Mouse (Mus musculus) adrenal gland, postnatal 25 days (tissue): Measurements from ENCODE around the gene Yeats4. TPM values are rescaled to one million over a fixed set of nuclear protein-coding genes. Genes with fewer than 3 reads are reported as not detected.
"Not testable (repeated sequence)": the region's sequence is repeated elsewhere in the genome, so short reads cannot be mapped to it uniquely, and the experiment has no call there.

Source experiments
- DNase-seq: peaks from one replicate; pipeline ENCODE4 v3.0.0; 2021; ENCODE audit warnings: mixed read lengths
- long read RNA-seq: library from polyadenylated mRNA; stranded (forward); transcript quantifications from one replicate; pipeline ENCODE4 v2.0.0, GENCODE M21; 2021
- total RNA-seq: library from RNA; stranded (reverse); gene quantifications from 2 replicates; pipeline ENCODE4 v1.2.3, GENCODE M21; 2021

The Yeats4 gene
- 42.6 and 51.7 TPM in 2 replicates for total RNA-seq
- long read RNA-seq, transcript Yeats4-201 (7 exons, 1,327 nt): major isoform, 27 of 29 reads
- long read RNA-seq, partial matches to known transcripts: 1 of 29 reads
- long read RNA-seq, other reads (novel, unspliced or antisense): 0 of 29 reads

DNA sequence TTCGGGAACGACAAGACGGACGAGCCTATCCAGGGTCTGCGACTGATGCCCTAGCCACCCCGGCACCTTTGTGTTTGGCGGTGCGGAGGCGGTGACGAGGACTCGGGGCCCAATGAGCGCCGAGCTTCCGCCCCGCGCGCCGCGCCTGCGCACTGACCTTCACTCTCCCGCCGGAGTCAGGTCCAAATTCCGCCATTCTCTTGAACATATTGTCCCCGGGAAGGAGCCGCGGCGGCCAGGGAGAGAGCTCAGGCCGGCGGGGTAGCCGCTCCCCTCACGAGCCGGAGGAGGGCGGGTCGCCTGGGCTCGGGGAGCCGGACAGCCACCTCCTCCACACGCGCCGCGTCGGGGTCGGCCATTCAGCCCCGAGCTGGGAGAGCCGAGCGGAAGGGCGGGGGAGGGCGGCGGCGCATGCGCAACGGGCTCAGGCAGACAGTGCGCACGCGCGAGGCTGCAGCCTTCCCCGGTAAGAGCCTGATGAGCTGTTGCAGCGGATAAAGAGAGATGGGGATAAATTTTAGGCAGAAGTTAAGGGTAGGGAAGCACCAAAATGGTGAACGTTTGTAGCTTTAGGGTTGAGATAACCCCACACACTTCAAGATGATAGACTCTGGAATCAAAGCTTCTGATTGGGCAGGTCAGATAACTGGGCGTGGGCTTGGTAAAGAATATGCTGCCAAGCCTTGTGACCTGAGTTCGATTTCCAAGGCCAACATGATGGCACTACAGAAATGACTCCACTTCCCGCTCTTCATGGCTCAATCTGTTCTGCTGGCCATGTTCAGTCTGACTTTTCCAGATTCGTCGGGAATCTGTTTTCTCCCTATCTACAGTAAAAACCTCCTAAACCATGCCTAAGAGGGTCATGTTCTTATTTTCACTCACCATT is at the start of gene Yeats4:
Gene Yeats4 (minus strand): TSS at position 406 of the 889 bp plus-strand sequence.
- peak; percentile 95 for DNase-seq

DNA sequence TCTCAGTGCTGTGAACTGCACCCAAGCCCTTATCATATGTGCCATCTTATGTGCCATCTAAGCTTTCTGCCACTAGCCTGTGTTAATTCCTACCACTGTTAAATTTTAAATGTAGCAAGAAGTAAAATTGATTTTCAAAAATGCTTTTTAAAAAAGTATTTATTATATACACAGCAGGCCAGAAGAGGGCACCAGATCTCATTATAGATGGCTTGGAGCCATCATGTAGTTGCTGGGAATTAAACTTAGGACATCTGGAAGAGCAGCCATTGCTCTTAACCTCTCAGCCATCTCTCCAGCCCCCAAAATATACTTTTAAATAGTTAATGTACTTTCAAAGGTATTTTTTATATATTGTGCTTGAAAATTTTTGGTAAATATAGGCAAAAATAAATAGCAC is 47.7 kb upstream of the Yeats4 start:
- no peak for DNase-seq

DNA sequence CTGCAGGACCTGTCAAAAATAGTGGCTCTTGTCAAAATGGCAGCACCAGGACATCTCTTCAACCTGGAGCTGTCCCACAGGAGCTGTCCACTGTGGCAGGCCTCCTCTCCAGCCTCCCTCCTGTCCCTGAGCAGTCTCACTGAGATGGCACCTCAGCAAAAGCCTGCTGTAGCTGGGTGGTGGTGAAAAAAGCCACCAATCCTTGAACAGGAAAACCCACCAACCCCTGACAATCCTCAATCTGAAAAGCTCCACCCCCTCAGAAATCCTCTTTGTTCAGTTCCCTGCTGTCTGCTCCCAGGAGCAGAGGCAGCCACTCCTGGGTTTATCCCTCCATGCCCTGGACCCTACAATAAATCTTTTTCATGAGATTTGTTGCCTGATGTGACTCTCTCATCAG is 35.6 kb upstream of the Yeats4 start:
- no peak for DNase-seq

GRCm38 (mm10) chr10:117238603-117239002 is 14.3 kb upstream of the Yeats4 start, which contains the start of gene 9530003J23Rik:
9530003J23Rik (minus strand) TSS chr10:117238703.
- no peak for DNase-seq

DNA sequence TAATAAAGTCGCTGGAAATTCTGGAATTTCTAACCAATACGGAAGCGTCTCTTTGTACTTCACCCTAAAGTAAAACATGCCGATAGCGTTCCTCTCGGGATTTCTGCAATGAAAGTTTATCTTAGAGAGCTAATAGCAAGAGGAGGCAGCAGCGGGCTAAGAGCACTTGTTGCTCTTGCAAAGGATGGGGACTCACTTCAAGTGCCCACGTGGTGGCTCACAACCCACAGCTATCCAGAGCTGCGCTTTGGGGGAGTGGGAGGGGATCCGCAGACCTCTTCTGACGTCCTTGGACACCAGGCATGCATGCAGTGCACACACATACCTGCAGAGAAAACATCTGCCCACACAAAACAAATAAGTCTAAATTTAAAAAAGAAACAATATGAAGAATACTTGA is 11.6 kb upstream of the Yeats4 start:
- DNase-seq: no peak

DNA sequence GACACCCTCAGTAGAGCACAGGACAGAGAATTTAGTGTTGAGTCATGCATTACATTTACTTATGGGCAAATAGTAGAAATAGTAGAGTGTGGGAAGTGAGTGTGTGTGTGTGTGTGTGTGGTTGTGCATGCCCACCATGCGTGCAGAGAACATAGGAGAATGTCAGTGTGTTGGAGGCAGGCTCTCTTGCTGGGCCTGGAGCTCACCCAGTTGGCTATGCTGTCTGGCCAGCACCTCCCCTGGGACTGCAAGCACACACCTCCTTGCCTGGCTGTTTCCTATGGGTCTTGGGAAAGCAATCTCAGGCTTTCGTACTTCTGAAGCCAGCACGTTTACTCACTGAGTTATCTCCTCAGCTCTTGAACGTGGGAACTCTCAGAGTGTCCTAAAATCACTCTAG is 10.5 kb upstream of the Yeats4 start:
- DNase-seq: no peak

DNA sequence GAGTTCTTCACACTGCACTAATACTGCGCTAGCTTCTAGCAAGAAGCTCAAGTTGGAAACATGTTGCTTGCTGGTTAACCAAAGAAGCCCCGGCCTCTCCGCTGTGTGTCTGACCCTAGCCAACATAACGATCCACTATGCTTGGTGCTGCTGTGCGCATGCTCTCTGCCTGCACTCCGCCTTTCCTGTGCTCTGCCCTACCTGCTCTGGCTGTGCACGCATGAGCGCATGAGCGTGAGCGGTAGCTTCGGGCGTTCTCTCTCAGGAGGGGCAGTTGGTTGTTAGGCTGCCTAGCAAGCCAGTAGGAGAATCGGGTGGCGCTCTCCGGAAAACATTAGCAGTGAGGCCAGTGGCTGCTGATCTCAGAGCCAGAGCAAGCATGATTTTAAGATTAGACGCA is 5.5 kb upstream of the Yeats4 start:
- DNase-seq: no peak

DNA sequence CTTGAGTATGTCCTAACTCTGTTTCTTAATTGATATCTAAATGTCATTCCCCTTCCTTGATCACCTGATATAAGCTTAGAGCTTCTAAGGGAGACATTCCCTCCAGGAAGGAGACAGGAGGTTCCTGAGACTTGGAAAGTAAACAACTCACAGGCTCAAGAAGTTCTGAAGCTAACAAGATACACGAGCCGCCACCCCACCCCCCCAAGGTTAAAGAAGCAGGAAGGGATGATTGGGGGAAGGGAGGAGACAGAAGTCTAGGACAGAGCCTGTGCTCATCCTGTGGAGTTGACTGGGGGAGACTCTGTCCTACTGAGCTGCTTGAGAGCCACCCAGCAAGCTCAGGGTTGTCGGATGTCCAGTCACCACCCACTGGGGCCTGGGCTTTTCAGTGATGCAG is 1.7 kb upstream of the Yeats4 start:
- DNase-seq: no peak

DNA sequence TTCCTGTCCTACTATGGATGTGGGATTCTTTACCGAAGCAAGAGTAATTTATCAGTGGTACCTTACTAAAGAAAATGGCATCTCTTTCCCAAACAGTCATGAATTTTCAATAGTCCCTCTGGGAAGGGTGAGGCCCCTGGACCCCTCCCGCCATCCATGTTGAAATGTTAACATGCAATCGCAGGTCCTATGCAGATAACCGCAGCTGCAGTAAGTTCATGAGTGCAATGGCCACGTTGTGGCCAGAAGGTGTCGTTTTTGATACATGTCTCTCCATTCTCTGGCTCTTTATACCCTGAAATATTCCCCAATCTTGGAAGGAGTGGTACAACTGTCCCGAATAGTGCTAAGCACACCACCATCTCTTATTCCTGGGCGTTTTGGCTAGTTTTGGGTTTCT is 787 bp upstream of the Yeats4 start:
- DNase-seq: no peak

DNA sequence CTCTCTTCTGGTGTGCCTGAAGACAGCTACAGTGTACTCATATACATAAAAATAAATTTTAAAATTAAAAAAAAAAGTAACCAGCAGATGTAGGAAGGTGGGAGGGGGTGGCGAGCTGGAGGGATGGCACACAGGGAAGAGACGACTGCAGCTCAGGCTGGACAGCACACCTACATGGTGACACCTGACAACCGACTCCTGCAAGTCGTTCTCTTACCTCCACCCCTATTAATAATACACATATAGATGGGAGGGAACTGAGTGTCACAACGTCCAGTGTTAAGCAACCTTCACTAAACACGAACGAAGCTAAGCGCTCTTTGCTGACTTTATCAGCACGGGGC is 577 bp downstream of the Yeats4 start:
- DNase-seq: no peak

DNA sequence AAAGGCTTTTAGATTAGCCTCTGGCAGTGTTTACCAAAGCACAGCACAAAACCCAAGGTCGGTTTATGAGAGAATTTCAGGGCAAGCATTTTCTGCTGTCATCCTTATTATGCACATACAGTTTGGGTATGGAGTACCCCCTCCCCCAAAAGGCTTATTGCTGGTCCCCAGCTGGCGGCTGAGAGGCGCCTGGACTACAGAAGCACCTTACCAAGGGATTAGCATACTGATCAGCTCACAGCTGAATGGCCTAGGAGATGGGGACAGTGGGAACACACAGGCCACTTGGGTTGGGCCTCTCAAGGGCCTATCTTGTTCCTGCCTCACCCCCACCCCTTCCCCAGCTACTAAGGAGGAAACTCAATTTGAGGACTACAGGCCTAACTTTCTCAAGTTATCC is 1.5 kb downstream of the Yeats4 start:
- DNase-seq: no peak

- DNase-seq: no peak
Observed at GRCm38 (mm10) chr10:117218351-117218750, 6.0 kb downstream of the Yeats4 start.

GRCm38 (mm10) chr10:117217246-117217840 is 7.0 kb downstream of the Yeats4 start:
- peak; percentile 38 for DNase-seq

- DNase-seq: peak; percentile 48
Observed at GRCm38 (mm10) chr10:117216793-117217192, 7.5 kb downstream of the Yeats4 start.

GRCm38 (mm10) chr10:117216132-117216495 is 8.2 kb downstream of the Yeats4 start:
- DNase-seq: no peak

DNA sequence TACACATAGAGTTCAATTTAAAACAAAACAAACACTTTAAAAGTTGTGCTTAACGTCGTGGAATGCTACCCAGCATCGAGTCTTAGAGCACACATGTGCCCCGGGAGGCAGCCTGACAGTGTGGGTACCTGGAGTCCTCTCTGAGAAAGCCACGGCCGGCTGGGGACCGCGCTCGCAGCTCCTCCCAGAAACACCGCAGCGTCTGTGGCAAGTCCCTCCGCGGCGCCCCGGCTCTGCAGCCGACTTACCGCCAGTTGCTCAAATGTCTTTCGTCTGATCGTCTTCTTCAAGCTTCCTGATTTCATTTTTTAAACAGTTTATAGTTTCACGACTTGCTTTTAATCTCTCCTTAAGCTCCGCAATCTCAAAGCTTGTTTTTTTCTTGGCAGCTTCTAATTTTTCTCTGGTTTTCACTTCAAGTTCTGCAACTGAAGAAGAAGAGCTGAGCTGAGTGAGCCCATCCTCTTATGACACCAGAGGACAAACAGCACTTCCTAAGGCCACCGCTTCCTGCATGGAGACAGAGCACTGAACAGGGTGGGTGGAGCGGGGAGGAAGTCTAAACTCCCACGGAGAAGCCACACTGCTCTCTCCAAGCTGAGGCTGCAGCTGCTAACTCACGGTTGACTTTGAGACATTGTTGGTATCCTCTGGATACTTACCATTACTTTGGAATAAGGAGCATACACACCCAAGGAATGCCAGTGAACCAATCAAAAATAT is 8.7 kb downstream of the Yeats4 start:
- DNase-seq: no peak

DNA sequence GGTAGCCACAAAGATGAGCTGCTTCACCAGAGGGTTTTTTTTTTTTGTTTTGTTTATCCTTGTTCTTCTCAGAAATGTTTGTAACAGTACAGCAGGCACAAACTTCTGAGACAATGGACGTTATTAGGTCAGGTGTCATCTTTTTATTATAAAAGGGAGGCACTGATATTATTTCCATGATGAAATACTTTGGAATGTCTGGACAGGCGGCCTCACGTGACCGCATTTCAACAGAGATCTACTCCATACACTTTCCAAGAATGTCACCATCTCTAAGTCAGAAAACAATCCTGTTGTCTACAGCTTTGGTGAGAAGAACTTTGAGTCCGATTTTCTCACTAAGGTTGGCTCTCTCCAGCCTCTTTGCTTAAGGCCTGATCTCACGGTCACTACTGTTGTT is 13.3 kb downstream of the Yeats4 start:
- no peak for DNase-seq

DNA sequence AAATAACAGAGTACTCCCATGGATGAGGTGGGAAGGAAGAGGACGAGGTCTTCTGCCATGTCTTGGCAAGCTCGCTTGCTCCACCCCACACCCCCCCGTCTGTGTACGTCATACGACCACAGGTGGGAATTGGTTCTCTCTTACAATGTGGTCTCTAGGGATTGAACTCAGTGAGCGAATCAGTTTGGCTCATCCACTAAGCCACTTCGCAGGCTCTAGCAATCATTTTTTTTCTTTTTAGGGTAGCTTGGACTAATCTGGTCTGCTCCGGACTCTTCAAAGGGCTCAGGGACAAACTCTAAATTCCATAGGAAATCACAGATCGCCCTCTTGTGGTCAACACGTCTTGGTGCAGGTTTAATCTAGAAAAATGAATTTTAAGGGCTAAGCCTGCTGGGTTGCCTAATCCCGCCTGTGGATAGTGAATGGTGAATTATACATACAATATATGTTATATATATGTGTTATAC is 14.8 kb downstream of the Yeats4 start:
- no peak for DNase-seq

- DNase-seq: not testable (repeated sequence)
Observed at GRCm38 (mm10) chr10:117208787-117209186, 15.5 kb downstream of the Yeats4 start.

DNA sequence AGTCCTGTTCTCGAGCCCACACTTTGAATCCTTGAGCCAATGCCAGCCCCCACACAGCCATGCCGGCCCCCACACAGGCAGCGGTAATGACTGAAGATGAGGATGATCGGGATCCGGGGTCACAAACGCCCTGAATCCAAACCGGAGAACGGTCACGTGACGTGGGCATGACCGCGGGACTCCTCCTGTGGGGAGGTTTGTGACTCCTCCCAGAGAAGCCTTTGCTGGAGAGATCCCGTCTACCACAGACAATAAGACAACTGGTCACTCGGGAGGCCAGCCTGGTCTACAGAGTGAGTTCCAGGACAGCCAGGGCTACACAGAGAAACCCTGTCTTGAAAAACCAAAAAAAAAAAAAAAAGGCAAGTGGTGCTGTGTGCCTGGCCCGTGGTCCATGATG is 16.1 kb downstream of the Yeats4 start:
- DNase-seq: no peak

GRCm38 (mm10) chr10:117206070-117206469 is 18.2 kb downstream of the Yeats4 start:
- no peak for DNase-seq

DNA sequence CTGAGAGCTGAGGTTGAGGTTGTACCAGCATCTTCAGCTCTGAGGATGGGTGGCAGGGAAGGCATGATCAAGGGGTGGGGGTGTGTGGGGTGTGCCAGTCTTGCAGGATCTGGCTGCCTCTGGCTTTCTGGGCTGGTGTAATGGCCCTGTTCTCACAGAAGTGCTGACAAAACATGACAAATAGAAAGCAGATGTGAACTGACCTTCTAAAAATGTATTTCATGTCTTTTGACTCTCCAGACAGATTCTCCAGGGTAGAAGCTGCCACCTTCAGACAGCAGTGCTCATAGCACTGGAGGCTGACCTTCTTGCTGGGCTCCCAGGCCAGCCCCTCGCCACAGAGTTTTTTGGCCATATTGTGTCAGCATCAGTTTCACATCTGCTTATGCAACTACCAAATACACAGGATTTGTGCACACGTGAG is 20.7 kb downstream of the Yeats4 start:
- DNase-seq: no peak
